Mouse (Mus musculus) splenic B cell, adult 2 months (primary cell): ENCODE measurements around the gene Tespa1.
"Not testable (repeated sequence)": the region's sequence is repeated elsewhere in the genome, so short reads cannot be mapped to it uniquely, and the experiment has no call there.

ENCODE experiments used
- DNase-seq: peaks from one replicate; pipeline ENCODE4 v3.0.0-alpha.2; 2011; ENCODE audit warnings: low read depth, low spot score
- H3K27me3 ChIP-seq: 2 replicates; pipeline ENCODE4 v1.6.1; 2012; ENCODE audit warnings: mild to moderate bottlenecking, low read length, moderate library complexity, mixed read lengths; ENCODE audit not compliant: control insufficient read depth, poor library complexity, insufficient read depth, severe bottlenecking
- H3K36me3 ChIP-seq: 2 replicates; pipeline ENCODE4 v1.6.1; 2012; ENCODE audit warnings: mild to moderate bottlenecking, low read length, moderate library complexity, mixed read lengths; ENCODE audit not compliant: control insufficient read depth, poor library complexity, insufficient read depth, severe bottlenecking

Tespa1 gene

GRCm38 (mm10) chr10:130394232-130394631 lies 71.6 kb downstream of the Tespa1 start, which contains the start of gene Vmn2r84:
Gene Vmn2r84 (minus strand): TSS chr10:130394332.
- no peak for DNase-seq
- Histone ChIP-seq H3K27me3 (no peaks in the 10 kb centered on the region), H3K36me3 (no peaks in the 10 kb centered on the region)

- not testable (repeated sequence) for H3K36me3 ChIP-seq, H3K27me3 ChIP-seq, DNase-seq
These were observed 89.6 kb downstream of the Tespa1 start for GRCm38 (mm10) chr10:130412167-130412698.
